Mouse (Mus musculus) urinary bladder, adult 2 months (tissue): ENCODE measurements at regions not wholly inside any gene's neighbourhood (a gene's known extent, or its start where the extent isn't known, plus 50 kb on each side); places are given as distances from the start of the nearest gene placed in this dataset.

ENCODE experiments used
- DNase-seq: peaks from one replicate; pipeline ENCODE4 v3.0.0; 2022; ENCODE audit warnings: low spot score

DNA sequence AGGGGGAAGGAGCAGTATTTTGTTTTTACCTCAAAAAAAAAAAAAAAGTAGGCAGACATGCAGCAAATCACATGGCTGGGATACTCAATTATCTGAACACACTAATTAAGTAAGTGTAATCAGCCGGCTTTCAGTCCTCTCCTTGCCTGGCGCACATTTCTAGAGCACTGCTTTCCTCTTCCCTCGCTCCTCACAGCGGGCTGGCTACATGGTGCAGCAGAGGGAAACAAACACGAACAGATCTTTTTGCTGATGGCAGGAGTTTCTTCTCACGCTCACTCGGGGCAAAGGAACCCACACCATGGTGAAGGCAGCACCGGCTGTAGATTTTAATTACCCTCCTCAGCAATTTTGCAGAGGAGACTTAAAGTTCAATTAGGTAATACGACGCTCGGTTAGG lies 169.7 kb upstream of the Azi2 start:
- no peak for DNase-seq

DNA sequence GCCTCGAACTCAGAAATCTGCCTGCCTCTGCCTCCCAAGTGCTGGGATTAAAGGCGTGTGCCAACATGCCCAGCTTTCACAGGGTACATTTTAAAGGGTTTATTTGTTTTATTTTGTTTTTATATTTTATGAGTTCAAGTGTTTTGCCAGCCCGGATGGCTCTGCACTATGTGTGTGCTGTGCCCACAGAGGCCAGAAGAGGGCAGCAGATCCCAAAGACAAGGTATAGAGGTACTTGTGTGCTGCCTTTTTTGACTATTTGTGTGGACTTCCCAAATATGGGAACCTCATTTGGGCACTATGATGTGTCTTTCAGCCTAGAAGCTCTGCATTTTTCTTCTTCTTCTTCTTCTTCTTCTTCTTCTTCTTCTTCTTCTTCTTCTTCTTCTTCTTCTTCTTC lies 176.4 kb upstream of the Azi2 start:
- DNase-seq, result no peak

DNA sequence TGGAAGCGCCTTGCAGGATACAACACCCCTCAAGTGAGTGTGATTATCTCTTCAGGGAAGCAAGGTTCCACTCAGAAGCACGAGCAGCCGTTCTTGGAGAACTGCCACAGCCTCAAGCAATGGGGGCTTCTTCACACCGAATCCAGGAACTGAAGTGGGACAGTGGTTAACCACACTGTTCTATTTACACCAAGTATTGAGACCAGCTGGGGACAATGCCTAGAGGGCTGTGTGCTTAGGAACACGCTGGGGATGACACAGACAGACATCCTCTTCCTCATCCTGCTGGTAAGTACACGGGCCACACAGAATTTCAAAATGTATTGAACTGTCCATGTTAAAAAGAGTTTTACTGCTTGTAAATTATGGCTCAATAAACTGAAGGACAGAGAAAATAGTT lies 177.0 kb upstream of the Azi2 start:
- no peak for DNase-seq

DNA sequence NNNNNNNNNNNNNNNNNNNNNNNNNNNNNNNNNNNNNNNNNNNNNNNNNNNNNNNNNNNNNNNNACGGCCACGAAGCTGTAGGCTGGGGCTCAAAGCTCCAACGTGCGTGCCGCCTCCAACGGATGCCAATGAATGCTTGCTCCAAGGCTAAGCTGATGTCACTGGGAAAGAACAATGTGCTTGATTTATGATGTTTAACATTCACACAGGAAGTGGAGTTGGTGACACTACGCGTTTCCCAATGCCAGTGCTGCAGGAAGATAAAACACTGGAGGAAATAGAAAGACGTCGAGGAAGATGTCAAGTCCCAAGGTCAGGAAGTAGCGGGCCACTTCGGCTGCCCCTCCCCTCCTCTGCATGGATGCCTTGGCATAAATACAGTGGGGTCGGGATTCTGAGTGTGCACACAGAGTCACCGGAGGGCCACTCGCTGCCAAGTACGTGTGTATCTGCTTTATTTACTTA lies 180.7 kb upstream of the Azi2 start:
- DNase-seq, result no peak

DNA sequence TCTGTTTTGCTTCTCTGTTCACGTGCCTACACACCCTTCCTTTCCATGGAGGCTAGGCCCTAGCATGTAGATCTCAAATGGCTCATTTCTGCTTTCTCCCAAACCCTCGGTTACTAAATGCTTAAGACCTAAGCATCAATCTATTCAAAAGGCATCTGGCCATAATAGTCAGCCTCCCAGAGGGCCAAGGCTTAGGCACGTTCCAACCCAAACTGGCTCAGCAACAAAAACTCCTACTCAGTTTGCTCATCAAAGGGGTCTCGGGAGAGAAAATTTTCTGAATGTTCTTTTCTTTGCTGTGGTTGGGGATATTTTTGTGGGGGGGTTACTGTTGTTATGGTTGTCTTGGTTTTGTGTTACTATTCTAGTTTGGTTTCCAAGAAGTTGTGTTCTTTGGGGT lies 196.8 kb upstream of the Azi2 start:
- DNase-seq, result no peak

DNA sequence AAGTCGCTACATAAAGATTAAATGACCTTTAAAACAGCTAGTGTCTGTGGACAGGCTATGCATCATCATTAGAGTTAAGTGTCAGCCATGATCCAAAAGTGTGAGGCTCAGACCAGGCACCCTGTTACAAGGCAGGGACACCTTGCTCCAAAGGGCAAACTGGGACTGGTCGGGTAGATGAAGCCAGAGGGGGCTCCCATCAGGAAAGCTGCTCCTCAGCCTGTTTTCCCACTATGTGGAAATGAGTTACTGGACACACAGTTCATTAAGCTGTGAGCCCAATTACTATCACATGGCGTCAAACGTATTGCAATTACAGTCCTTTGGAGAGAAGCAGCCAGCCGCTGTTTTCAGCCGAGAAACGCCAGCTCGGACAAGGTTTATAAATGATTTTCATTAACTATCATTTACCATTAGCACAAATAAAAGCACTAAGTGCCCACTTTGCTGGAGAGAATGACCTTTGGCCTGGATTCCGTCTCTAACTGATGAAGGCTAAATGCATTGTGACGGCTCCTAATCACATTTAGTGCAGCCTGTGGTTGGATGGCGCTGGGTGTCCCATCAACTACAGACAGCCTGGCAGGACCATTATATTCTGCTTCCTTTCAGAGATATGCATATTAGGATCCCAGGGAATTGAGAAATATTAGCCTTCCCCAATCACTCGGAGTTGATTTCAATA lies 203.5 kb upstream of the Azi2 start:
- no peak for DNase-seq

DNA sequence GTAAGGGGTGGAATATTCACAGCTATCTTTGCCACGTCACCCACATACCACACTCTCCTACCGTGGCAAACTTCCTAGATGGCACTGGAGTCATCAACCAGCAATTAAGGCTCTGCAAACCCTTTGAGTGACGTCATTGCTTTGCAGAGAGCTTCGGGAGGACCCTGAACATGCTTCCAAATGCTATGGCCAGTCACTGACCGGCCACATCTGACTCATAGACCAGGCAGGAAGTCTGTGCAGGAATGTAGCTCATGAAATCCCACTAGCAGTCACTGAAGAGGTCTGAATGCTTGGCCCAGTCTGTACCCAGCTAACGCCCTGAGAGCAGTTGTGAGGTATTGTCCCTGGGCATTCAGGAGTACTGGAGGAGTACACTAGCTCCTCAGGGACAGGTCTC lies 203.9 kb upstream of the Rbms3 start:
- no peak for DNase-seq

DNA sequence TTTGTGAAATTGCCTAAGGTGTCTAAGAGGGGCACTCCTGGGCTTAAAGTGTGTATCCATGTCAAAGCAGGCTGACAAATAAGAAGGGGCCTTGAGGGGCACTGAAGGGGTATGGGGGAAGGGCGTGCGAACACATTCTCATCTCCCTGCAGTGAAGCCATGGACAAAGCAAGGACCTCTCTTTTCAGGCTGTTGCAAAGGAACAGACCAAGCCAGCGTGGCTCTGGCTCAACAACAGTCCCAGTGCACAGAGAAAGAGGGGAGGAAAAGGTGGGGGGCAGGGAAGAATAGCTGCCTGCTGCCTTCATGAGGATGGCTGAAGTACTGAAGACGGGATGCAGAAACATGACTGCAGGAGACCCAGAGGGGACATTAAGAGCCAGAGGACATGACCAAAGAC lies 184.9 kb upstream of the Rbms3 start:
- no peak for DNase-seq

DNA sequence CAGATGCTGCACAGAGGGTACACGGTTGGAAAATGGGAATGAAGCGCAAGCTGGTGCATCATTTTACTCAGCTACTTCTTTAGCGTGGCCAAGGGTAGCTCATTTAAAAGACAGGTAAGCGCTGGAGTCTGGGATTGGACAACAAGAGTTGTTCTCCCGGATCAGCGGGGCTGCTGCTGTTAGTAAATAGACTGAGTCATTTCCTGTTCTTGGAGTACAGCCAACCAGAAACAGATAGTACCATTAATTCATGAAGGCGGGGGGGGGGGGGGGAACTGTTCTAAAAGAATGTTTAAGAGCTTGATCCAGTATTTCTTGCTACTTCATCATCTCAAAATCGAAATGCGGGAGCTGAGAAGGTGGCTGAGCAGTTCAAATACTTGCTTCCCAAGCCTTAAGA lies 183.5 kb upstream of the Rbms3 start:
- no peak for DNase-seq

DNA sequence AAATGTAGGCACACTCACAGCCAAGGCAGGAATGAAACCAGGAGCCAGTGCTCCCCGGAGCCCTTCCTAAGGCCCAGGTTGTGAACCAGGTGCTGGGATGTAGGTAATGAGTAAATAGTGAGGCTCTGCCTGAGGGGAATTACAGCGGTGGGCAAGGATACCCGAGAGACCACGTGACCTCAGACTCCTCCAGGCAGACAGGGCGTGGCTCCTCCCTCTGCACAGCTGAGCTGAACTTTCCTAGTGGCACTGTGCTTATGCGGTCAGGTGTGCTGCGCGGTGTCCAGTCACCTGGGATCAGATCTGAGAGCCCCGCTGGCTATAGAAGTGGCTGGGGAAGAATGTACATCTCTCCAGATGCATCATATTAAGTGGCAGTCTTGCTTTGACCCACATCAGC lies 176.1 kb upstream of the Rbms3 start:
- no peak for DNase-seq

DNA sequence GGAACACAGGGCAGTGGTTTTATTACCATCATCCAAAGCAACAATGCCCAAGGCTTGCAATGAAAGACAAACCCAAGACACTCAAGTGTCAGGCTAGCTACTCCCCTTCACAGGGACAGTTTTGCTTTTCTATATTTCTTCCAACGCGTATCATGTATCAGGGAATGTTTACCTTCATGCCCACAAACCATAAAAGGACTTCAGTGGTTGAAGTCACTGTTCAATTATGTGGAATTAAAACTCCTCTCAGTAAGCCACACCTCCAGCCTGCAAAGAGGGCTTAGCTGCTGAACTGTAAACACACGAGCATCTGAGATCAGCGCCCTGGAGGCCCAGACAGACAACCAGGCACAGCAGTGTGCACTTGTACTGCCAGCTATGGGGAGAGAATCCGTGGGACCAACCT lies 154.5 kb upstream of the Rbms3 start:
- DNase-seq, result no peak

DNA sequence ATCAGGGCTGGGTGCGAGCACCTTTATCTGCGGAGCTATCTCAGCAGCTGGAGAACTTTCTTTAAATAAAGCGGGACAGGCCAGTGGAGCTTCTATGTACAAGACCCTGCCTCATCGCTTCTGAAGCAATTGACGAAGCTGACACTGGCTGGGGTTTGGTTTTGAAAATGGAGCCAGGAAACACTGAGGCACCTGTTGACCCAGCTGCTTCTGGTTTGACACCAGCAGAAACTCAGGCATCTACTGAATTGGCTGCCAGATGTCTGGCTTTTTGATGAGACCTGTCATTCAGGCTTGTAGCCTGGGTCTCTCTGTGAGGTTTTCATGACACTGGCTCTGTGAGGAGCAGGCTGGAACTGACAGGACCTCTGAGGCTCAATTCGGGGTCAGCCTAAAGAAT lies 124.9 kb upstream of the Rbms3 start:
- DNase-seq, result no peak

DNA sequence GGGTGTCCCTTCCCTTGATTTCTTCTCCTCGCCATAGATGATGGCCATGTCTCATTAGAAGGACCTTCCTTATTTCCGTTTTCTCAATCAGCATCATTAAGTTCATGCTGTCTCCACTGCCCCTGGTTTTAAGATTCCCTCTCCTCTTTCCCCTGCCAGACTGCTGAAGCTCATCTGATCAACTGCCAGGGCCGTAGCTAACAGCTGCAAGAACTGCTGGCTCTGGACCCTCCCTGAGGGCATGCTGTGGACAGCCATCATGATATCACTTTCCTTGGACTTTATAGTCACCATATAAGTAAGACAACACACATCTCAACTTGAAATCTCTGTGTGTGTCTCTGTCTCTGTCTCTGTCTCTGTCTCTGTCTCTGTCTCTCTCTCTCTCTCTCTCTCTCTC lies 123.8 kb upstream of the Rbms3 start:
- DNase-seq, result no peak

DNA sequence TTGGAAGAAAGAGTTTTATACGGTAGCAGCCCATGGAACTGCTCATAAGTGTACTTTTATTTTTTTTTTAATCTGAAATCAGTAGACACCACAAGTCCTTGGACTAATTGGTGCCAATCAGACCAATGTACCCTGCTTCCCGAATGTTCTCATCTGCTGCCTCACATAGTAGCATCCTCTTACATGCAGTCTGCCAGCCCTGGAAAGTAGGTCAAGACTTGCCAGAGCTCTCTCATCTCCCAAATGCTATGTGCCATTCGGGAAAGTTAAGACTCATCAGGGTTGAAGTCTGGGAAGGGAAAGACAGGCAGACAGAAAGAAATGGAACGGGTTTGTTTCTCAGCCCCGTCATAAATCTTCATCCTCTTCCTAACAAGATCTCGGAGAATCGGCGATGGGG lies 115.2 kb upstream of the Rbms3 start:
- no peak for DNase-seq

DNA sequence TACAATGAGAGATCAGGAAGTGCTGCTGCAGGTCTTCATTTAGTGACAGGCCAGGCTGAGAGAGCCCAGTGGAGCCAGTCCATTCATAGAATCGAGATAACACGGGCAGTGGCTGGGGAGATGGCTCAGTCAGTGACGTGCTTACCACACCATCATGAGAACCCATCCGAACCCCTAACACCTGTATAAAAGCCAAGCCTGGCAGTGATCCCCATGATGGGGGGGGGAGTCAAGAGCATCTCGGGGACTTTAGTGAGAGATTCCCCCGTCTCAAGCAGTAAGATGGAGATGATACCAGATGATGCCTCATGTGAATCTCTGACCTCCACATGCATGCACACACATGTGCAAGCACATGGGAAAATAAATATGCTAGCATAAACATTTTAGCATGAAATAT lies 99.7 kb upstream of the Rbms3 start:
- no peak for DNase-seq

DNA sequence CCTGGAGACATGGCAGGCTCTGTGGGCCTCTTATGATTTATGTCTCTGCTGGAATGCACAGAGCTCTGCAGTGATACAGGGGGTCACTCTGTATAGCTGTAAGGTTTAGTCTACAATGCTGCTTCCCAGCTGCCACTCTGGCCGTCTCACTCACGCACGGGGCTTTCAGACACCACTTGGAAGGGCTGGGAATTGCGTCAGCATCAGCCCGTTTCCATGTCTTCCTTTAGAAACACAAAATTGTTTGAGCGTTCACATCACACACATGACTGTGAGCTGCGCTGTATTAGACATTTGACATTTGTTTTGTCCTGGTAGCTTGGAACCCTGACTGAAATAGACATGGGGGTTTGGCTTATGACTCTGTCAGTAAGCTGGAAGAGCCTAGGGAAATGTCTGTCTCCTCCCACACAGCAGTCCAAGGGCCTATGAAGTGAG lies 90.5 kb upstream of the Rbms3 start:
- DNase-seq, result no peak

DNA sequence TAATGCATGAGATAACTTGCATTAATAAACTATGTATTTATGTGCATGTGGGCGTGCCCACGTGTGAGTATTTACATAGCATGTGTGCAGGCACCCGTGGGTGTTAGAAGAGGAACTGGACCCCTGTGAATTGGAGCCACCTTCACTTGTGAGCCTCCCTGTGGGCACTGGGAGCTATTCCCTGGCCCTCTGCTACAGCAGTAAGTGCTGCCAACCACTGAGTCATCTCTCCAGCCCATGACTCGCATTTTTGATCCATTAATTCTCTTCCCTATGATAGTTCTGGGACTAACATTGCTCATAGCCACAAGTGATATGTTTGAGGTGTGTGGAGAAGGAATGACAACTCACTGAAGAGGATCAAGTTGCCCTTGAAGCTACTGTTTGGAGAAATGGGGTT lies 87.6 kb upstream of the Rbms3 start:
- no peak for DNase-seq

DNA sequence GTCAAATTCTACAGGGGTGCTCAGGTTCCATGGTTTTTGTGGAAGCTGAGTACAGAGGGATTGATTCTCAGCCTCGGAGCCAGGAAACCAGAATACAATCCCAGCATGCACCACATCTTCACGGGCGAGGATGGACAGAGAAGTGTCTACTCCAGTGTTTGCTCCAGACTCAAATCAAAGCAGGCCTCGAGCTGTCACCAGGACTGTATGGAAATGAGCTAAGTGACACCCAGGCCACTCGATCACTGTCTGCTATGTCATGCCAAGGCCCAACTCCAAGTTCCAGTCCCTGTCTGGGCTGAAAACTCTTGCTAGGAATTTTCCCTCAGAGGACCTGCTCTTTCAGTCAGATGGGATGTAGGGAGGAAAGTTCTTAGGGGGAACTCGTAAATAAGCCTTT lies 86.8 kb upstream of the Rbms3 start:
- DNase-seq, result no peak

DNA sequence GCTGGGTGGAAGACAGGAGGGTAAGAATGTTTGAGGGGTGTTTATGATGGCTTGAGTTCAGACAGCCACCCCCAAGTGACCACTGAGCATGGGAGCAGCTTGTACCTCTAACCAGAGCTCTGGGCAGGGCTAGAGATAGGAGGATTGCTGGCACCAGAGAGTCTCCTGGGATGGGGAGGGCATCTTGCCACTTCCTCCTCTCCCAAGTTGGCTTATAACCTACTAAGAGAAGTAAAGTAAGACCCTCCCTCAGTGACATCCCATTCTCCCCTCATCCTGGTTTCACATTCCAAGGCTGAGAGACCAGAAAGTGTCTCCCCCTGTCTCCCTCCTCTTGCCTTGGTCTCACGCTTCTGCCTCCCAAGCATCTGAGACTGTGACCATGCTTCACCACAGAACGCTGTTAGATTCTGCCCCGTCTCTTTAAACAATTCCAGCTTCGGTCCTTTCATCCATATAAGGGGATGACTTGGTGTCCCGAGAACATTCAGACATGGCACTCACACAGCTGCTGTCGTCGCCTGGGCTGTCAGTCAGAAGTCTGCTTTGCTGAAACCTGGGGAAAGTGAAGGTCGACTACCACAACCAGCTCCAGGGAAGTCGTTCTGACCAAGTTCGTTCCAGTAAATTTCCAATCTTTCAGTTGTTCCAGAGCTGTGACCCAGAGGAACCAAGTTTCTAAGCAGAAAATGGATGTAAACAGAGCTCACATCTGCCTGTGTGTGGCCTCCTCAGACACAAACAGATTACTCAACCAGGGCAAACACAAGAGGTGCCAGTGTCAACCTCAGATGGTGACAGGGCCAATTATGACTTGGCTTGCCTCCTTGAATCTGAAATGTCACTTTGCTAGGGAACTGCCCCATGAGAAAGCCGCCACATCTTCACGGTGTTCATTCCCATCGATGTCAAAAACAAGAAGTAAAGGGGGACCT lies 85.3 kb upstream of the Rbms3 start:
- DNase-seq, result no peak

DNA sequence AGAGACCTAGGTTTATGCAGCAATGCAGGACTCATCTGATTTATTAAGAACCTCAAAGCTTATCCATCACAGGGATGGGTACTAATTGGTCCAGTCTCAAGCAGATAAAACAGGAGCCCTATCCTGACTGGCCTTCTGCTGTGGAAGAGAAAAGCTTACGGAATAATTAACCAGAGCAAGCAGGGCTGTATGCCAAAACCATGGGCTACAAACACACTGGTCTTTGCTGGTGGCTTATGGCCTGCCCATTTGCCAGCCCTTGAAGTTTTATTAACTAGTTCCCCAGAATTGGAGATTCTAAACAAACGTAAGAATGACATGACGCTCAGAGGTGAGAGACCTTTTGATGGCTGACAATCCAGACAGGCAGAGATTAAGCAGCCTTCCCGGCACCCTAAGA lies 83.4 kb upstream of the Rbms3 start:
- no peak for DNase-seq

DNA sequence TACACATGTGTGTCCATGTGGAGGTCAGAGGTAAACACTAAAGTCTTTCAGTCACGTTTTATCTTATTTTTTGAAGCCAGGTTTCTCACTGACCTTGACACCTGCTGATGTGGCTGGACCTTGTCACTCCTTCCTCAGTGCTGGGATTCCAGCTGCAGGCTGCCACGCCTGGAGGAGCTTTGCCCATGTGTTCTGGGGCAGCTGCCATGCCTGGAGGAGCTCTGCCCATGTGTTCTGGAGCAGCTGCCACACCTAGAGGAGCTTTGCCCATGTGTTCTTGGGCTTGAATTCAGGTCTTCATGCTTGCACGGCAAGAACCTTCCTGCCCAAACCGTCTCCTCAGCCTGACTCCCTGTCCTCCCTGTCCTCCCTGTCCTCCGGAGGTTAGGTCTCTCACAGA lies 82.1 kb upstream of the Rbms3 start:
- DNase-seq, result no peak

DNA sequence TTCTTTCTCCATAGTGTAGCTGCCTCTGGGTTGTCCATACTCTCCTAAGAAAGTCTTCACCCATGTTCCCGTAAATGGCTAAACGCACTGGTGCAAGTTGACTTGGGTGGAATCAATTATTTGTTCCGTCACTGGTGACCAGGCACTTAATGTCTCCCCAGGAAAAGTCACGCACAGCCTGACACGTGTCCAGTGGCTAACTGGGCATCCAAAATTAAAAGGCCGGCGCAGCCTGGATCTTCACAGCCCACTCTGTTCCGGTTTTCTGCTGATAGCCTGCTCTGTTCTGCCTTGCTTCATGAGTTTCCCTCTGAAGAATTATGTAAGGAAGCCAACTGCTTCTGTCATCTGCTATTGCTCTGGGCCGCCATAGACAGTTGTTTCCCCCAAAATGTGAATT lies 81.3 kb upstream of the Rbms3 start:
- DNase-seq, result no peak

DNA sequence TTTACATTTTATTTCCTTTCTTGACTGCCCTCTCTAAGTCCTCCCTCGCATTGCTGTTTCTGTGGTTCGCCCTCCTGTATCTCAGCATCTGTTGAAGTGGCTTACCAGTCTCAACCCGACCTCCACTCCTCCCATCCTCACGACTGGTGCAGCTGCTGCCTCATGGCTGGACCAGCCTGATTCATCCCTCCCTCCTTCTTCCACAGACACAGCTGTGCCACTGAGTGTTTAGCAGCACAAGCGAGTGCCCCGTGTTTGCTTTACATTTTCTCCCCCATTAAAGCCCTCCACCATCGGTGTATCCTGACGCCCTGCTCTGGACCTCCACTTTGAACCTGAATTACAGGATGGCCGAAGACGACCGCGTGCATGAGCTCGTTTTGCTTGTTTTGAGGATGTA lies 80.0 kb upstream of the Rbms3 start:
- no peak for DNase-seq
